Mouse (Mus musculus) lung, embryonic 14.5 days (tissue): ENCODE data around the gene Fam57b. TPM values are rescaled to one million over a fixed set of nuclear protein-coding genes. Genes with fewer than 3 reads are reported as not detected.

Source experiments
- ATAC-seq: fragments of 200-750 bp; cut with Nextera tagmentation; 2 replicates; pipeline ENCODE4 v1.8.0; 2017; ENCODE audit warnings: mild to moderate bottlenecking, moderate TSS enrichment, moderate library complexity; ENCODE audit not compliant: insufficient read depth
- DNase-seq: peaks from one replicate; pipeline ENCODE4 v3.0.0-alpha.2; 2015
- H3K27ac ChIP-seq: fragments of 300-500 bp; sonication (generic); 2 replicates; pipeline ENCODE4 v1.5.1; 2014; ENCODE audit warnings: low read depth, mild to moderate bottlenecking, moderate library complexity
- H3K27me3 ChIP-seq: fragments of 300-500 bp; sonication (generic); 2 replicates; pipeline ENCODE4 v1.6.1; 2014; ENCODE audit warnings: low read length, control low read depth; ENCODE audit not compliant: insufficient read depth
- H3K36me3 ChIP-seq: fragments of 300-500 bp; sonication (generic); 2 replicates; pipeline ENCODE4 v1.6.1; 2014; ENCODE audit warnings: control low read depth; ENCODE audit not compliant: insufficient read depth
- H3K4me1 ChIP-seq: fragments of 300-500 bp; sonication (generic); 2 replicates; pipeline ENCODE4 v1.6.1; 2014; ENCODE audit warnings: antibody characterized with exemption, control low read depth; ENCODE audit not compliant: insufficient read depth
- H3K4me2 ChIP-seq: fragments of 300-500 bp; sonication (generic); 2 replicates; pipeline ENCODE4 v1.6.1; 2014; ENCODE audit warnings: mild to moderate bottlenecking
- H3K4me3 ChIP-seq: fragments of 300-500 bp; sonication (generic); 2 replicates; pipeline ENCODE4 v1.5.1; 2014; ENCODE audit warnings: low read depth, low read length
- H3K9ac ChIP-seq: fragments of 300-500 bp; sonication (generic); 2 replicates; pipeline ENCODE4 v1.6.1; 2014
- H3K9me3 ChIP-seq: fragments of 300-500 bp; sonication (generic); 2 replicates; pipeline ENCODE4 v1.6.1; 2016; ENCODE audit warnings: low read depth, low read length, control low read depth
- CTCF ChIP-seq: IDR thresholded peaks from 2 replicates; pipeline ENCODE4 v1.5.1; 2016; ENCODE audit warnings: antibody characterized with exemption, low read depth
- WGBS: fragments of 180-500 bp; shearing (Covaris S2); extraction: QIAGEN DNeasy Blood & Tissue Kit; methylation state at CpG from one replicate; pipeline ENCODE4 v1.1.7; 2014; 5-methylcytosine and 5-hydroxymethylcytosine counted together
- polyA plus RNA-seq: library from polyadenylated mRNA; unstranded; fragments of >200 nt; fragmentation: Nextera tagmentation; extraction: Ambion mirVana; gene quantifications from 2 replicates; pipeline ENCODE4 v1.2.1, GENCODE M21; 2014

Fam57b gene
- polyA plus RNA-seq, 1 experiment from 2014 or later: 0.17 TPM

- TF ChIP-seq CTCF: no peak
- 77% methylated on average over 4 of the region's 4 CpGs for WGBS
- DNase-seq (no peak), ATAC-seq (no peak)
- Histone ChIP-seq H3K27me3 (no peaks in the 10 kb centered on the region), H3K4me1 (peaks cover 9% of the 10 kb centered on the region), H3K36me3 (peaks cover 57% of the 10 kb centered on the region), H3K9ac (no peak overlapping the region), H3K4me3 (no peak overlapping the region; the same call in 1 of the 2 replicates), H3K27ac (0 out of 2 replicates have a peak overlapping the region, but pooled peaks have one; percentile 3), H3K9me3 (no peaks in the 10 kb centered on the region), H3K4me2 (no peak overlapping the region)
Observed at GRCm38 (mm10) chr7:126793456-126794270, 3.8 kb upstream of the Fam57b start.

GRCm38 (mm10) chr7:126794271-126794605, 3.2 kb upstream of the Fam57b start:
- no peak for DNase-seq
- TF ChIP-seq CTCF: no peak
- no peak overlapping the region for H3K4me2 ChIP-seq
- no peak overlapping the region for H3K9ac ChIP-seq
- no peak for ATAC-seq
- H3K27me3 ChIP-seq: no peaks in the 10 kb centered on the region
- peaks cover 9% of the 10 kb centered on the region for H3K4me1 ChIP-seq
- WGBS: 65% methylated on average over 4 of the region's 4 CpGs
- H3K4me3 ChIP-seq: no peak overlapping the region
- no peaks in the 10 kb centered on the region for H3K9me3 ChIP-seq
- no peak overlapping the region for H3K27ac ChIP-seq
- peaks cover 51% of the 10 kb centered on the region for H3K36me3 ChIP-seq

- 78% methylated on average over 16 of the region's 16 CpGs for WGBS
Observed at GRCm38 (mm10) chr7:126795387-126796317, 1.8 kb upstream of the Fam57b start.

GRCm38 (mm10) chr7:126796350-126796932, 1.0 kb upstream of the Fam57b start:
- H3K9ac ChIP-seq: no peak overlapping the region
- H3K4me1 ChIP-seq: peaks cover 5% of the 10 kb centered on the region
- peak overlapping the region; percentile 89 for H3K4me3 ChIP-seq
- H3K4me2 ChIP-seq: peak overlapping the region; percentile 95; the same call in 1 of the 2 replicates
- H3K27me3 ChIP-seq: no peaks in the 10 kb centered on the region
- no peak overlapping the region for H3K27ac ChIP-seq
- ATAC-seq: no peak
- TF ChIP-seq CTCF: peak; percentile 56
- peak; percentile 52 for DNase-seq
- H3K9me3 ChIP-seq: no peaks in the 10 kb centered on the region
- H3K36me3 ChIP-seq: peaks cover 39% of the 10 kb centered on the region
- WGBS: 71% methylated on average over 8 of the region's 8 CpGs

More at GRCm38 (mm10) chr7:126795387-126796317, 1.8 kb upstream of the Fam57b start:
- peaks cover 9% of the 10 kb centered on the region for H3K4me1 ChIP-seq
- no peaks in the 10 kb centered on the region for H3K27me3 ChIP-seq
- DNase-seq (no peak), ATAC-seq (no peak)
- no peak overlapping the region for H3K9ac ChIP-seq
- H3K36me3 ChIP-seq: peaks cover 39% of the 10 kb centered on the region
- no peak overlapping the region for H3K27ac ChIP-seq
- H3K4me3 ChIP-seq: no peak overlapping the region
- TF ChIP-seq CTCF: peak; percentile 25
- H3K9me3 ChIP-seq: no peaks in the 10 kb centered on the region
- no peak overlapping the region for H3K4me2 ChIP-seq

GRCm38 (mm10) chr7:126798127-126799049, 920 bp downstream of the Fam57b start:
- WGBS: under 1% methylated on average over 40 of the region's 40 CpGs
- ATAC-seq (no peak), DNase-seq (peak; percentile 48)
- Histone ChIP-seq H3K9me3 (no peaks in the 10 kb centered on the region), H3K27me3 (no peaks in the 10 kb centered on the region), H3K4me2 (peak overlapping the region; percentile 95), H3K27ac (peak overlapping the region; percentile 98), H3K36me3 (peaks cover 39% of the 10 kb centered on the region), H3K4me3 (peak overlapping the region; percentile 89), H3K9ac (peak overlapping the region; percentile 92), H3K4me1 (peaks cover 5% of the 10 kb centered on the region)
- TF ChIP-seq CTCF: no peak

GRCm38 (mm10) chr7:126799050-126799467, 1.6 kb downstream of the Fam57b start:
- Histone ChIP-seq H3K4me2 (peak overlapping the region; percentile 95), H3K27me3 (no peaks in the 10 kb centered on the region), H3K4me1 (peaks cover 5% of the 10 kb centered on the region), H3K36me3 (peaks cover 45% of the 10 kb centered on the region), H3K9ac (peak overlapping the region; percentile 92), H3K9me3 (no peaks in the 10 kb centered on the region), H3K4me3 (peak overlapping the region; percentile 89), H3K27ac (peak overlapping the region; percentile 98)
- under 1% methylated on average over 35 of the region's 36 CpGs for WGBS
- DNase-seq (peak; percentile 99), ATAC-seq (peak; percentile 96)
- TF ChIP-seq CTCF: no peak; the same call in 1 of the 2 replicates
